Mouse (Mus musculus) 3T3-L1 (cell line): ENCODE results near the gene Nhp2.
"Not testable (repeated sequence)": the region's sequence is repeated elsewhere in the genome, so short reads cannot be mapped to it uniquely, and the experiment has no call there.

Experiments
- DNase-seq: peaks from one replicate; pipeline ENCODE4 v3.0.0-alpha.2; 2015; ENCODE audit warnings: low read depth, low spot score

Nhp2 gene

DNA sequence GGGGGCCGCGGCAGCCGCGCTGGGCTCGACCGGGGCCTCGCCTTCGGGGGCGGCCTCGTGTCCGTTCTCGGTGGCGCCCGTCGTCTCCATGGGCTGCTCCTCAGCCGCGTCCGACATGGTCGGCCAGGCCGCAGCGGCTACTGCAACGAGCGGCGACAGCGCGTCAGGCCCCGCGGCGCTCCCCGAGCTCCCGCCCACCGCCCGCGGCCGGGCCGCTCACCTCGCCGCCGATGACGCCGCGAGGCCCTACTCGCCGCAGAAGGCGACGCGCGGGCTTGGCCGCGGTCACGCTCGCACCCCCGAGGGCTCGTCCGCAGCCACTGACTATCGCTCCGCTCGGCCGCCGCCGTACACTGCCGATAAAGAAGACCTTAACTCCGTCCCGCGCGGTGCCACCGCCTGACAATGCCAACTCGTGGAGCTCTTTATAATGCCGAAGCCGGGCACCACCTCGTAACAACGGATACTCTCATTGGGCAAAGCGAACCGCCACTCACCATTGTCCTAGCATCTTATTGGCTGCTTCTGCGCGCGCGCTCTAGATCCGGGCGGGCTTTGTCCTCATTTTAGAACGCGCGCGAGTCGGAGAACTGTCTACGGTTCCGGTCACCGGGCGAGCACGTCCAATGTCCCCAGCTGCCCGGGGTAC, 13.0 kb upstream of the Nhp2 start, which contains the start of gene Hnrnpab:
Gene Hnrnpab, minus strand, starts transcription at position 401 of the 649 bp plus-strand sequence.
- DNase-seq = peak; percentile 97

DNA sequence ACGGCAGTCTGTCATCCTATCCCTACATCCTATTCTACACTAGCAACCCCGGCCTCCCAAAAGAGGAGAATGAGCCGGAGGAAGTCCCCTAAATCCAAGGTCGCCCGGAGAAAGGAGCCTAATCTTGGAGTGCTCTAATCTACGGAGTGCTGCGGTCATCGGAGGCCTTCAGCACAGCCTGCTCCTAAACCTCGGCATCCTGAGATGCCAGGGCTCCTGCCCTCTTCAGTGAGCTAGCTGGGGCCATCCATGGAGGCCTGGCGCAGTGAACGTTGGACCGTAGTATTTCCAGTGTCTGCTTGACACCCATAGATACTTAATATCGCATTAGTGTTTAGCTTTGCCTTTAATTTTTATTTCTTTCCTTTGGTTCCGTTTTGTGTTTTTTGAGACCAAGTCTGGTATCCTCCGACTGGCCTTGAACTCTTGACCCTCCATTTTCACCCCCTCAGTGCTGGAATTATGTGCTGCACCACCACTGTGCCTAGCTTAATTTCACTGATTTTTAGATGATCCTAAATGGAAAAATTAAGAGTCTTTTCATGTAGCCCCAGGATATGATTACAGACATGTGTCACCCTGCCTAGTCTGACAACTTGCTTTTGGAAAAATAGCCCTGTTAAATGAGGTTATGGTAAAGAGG, 12.3 kb upstream of the Nhp2 start:
- no peak for DNase-seq

DNA sequence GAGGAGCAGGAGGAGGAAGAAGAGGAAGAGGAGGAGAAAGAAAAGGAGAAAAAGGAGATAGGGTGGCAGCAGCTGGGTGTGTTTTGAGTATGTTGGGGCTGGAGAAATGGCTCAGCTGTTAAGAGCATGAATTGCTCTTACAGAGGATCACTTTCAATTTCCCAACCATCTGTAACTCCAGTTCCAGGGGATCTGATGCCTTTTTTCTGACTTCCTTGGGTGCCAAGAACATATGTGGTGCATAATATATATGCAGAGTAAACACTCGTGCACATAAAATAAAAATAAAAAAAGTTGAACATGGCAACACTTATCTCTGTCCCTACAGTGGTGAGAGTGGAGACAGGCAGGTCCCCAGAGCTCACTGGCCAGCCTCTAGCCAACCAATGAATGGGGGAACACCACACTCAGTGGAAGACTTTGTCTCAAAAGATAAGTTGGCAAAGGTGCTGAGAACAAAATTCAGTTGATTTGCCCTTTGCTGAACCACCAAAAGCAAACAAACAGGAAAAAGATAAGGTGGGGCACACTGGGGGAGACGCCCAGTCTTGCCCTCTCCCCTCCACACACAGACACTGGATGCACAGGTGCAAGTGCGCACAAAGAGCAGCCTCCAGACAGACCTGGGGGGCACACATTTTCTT, 10.1 kb upstream of the Nhp2 start:
- no peak for DNase-seq

DNA sequence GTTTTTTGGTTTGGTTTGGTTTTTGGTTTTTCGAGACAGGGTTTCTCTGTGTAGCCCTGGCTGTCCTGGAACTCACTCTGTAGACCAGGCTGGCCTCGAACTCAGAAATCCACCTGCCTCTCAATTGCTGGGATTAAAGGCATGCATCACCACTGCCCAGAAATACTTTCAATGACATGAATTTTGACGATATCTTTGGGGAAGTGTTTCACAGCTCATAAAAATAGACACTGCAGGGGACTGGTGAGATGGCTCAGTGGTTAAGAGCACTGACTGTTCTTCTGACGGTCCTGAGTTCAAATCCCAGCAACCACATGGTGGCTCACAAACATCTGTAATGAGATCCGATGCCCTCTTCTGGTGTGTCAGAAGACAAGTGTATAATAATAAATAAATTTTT, 9.6 kb upstream of the Nhp2 start:
- not testable (repeated sequence) for DNase-seq

DNA sequence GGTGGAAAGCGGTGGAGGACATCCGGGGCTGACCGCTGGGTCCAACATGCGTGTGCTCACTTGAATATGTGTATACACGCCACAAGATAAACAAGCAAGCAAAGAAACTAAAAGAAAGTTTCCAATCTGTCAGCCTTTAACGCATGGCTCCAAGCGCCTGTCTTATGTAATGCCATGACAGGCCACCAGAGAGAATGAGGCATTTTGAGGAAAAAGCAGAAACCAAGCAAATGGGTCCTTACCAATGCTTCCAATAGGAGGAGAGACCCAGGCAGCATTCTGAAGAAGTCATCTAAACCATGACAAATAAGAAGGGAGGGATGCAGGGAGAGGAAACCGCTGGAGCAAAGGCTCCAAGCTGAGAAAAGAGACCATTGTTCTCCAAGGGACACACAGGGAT, 5.3 kb upstream of the Nhp2 start:
- DNase-seq = no peak

DNA sequence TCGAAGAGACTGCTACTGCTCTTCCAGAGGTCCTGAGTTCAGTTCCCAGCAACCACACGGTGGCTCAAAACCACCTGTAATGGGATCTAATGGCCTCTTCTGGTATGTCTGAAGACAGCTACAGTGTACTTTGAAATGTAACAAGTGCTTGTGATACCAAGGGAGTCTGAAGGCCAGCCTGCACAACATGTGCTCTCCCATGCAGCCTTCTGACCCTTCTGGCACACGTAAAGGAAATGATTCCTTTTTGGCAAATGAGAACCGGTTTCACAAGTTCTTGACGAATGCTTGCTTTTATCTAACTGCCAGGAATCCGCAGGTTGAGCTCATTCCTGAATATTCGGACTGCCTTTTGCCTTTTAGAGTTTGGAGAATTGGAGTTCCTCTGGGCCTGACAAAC, 4.4 kb upstream of the Nhp2 start:
- no peak for DNase-seq

DNA sequence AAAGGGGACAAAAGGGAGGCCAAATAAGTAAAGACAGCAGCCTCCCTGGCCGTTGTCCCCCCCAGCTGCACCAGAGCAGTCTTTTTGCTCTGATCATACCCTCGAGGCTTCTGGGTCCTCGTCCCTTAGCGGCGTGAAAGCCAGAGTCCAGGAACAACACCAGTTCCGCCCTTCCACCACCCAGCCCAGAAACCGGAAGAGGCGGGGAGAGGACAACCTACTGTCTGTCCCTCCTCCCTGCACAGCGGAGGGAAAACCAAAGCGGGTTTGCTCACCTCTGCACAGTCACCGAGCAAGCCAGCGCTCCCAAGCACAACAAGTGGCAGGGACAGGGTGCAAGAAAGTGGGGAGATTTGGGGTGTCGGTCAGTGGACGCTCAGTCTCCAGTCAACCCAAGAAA, 3.9 kb upstream of the Nhp2 start:
- peak; percentile 90 for DNase-seq

DNA sequence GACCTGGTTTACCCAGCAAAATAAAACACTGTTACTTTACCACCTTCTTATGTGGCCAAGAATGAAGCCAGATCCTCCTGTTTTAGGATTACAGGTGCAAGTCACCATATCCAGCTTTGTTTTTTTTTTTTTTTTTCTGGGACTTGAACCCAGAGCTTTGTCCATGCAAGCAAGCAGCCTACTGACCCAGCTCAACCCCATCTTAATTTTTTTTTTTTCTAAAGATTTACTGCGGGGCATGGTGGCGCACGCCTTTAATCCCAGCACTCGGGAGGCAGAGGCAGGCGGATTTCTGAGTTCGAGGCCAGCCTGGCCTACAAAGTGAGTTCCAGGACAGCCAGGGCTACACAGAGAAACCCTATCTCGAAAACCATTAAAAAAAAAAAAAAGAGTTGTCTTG, 3.4 kb upstream of the Nhp2 start:
- not testable (repeated sequence) for DNase-seq

DNA sequence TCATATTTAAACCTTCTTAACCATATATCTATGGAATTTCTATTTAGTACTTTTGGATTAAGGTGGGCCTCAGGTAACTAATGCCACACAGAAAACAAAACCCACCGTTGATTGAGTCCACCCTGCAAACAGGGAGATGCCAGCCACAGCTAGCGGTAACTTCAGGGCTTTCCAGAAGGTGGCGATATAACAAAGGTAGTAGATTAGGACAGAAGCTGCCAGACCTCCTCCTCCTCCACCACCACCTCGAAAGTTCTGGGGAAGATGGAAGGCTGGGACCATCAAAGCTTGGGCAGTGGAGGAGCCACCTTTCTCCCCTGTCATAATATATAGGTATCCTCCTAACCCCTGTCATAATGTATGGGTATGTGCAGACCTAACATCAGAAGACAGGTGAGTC, 1.8 kb upstream of the Nhp2 start:
- DNase-seq = peak; percentile 84

DNA sequence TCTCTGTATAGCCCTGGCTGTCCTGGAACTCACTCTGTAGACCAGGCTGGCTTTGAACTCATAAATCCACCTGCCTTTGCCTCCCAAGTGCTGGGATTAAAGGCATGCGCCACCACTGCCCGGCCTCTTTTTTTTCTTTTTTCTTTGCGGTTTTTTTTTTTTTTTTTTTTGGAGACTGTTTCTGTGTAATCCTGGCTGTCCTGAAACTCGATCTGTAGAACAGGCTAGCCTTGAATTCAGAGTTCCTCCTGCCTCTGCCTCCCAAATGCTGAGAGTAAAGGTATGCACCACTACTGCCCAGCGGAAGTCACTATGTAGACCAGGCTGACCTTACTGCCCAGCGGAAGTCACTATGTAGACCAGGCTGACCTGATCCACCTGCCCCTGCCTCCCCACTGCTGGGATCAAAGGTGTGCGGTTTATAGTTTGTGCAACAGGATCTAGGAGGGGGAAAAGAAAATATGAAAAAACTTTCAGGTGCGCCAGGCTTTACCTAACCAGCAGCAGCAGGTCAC, 584 bp upstream of the Nhp2 start:
- DNase-seq = no peak

DNA sequence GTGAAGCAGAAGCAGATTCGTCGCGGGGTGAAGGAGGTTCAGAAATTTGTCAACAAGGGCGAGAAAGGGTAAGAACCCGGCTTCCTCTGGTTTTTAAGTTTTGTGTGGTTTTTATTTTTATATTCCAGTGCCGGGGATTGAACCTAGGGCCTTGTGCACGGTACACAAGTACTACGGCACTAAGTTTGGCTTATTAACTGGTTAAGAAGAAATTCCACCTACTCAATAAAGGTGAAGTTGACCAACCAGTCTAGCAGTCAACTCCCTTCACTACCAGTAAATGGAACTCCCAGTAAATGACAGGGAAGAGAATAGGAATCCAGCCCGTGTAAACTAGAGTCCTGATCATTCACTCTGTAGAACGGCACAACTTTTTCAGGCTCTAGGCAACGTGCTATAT, 549 bp downstream of the Nhp2 start:
- no peak for DNase-seq

DNA sequence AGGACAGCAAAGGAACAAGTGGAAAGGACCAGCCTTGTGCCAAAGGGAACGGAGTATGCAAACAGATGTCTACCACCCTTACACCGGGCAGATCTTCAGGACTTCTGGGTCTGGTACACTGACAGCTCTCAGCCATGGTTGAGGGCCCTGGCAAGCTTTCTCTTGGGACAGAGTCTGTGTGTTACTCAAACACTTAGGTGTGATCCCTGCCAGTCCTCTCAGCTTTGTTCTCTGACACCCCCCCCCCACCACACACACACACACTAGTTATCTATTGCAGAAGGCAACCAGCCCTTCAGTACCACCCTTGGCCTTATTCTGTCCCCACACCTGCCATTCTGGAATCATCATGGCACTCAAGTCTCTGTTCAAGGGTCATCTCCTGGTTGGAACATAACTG, 2.2 kb downstream of the Nhp2 start:
- DNase-seq = no peak

DNA sequence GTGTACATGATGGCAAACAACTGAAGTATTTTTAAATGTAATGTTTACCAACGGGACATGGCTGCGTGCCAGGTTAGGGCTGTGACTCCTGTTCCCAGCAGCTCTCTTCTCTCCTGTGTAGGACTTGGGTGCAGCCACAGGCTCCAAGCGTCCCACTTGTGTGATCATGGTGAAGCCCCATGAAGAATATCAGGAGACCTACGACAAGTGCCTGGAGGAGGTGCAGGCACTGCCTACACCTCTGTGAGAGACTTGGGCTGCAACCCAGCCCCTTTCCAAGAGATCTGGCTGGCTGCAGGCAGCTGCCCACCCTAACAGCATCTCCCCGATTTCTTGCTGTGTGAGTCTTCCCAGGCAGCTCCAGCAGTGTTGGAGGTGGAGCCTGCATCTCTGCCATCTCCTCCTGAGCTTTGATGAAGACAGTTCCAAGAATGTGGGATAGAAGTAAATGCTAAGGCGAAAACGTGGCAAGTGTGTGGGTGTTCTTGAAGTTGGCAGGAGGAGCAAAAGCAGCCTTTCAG, 3.5 kb downstream of the Nhp2 start:
- DNase-seq = no peak

DNA sequence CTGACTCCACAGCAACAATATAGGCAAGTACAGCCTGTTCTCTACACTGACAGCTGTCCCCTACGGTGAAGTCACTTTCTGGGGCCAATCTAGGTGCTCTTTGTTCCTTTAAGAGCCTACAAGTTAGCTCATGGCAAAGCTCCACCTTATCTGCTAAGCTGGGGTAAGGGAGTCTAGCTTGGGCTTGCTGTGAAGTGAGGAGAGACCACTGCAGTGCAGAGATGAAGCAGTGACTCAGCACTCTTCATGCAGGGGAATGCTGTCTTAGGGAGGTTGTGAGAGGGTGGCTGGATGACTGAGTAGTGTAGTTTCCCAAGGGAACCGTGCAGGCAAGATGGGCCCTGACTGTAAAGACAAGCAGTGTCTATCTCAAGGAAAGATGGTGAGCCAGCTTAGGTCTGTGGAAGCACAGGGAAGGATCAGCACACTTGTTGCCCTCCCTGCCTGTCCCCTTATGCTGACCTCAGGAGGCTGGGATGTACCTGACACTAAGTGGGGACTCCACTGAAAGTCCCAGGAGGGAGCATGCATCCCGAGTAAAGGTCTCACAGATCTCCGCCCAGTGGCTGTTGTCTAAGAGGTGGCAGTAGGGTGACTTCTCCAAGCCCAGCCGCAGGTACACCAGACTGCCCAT, 5.8 kb downstream of the Nhp2 start:
- DNase-seq = no peak

DNA sequence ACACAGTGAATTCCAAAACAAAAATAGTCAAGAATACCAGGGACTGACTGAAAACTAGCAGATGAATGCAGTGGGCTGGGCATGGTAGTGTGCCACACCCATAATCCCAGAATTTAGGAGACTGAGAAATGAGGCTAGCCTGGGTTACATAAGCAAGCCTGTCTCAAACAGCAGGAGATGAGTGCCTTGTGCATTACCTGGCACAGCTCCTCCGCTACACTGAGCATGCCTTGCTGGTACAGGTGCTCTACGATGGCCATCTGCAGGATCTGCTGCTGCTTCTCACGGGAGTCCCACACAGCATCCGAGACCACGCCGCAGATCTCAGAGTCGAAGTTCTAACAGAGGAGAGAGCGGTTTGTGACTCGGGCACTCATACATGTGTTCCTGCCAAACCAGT, 7.9 kb downstream of the Nhp2 start:
- no peak for DNase-seq

DNA sequence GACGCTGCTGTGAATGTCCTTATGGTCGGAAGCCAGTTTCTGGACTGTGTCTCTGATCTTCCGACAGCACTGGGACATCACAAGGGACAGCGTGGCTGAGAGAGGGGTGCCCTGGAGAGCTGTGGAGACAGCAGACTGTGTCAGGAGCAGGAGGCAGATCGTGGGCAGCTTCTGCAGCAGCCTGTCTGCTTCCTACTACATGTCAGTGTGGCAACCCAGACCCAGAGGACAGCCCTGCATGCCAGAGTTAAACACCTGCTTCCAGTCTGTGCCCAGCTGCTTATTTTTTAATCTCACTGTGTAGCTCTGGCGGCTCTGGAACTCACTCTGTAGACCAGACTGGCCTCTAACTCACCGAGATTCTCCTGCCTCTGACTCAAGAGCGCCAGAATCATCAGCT, 8.4 kb downstream of the Nhp2 start:
- DNase-seq = no peak

DNA sequence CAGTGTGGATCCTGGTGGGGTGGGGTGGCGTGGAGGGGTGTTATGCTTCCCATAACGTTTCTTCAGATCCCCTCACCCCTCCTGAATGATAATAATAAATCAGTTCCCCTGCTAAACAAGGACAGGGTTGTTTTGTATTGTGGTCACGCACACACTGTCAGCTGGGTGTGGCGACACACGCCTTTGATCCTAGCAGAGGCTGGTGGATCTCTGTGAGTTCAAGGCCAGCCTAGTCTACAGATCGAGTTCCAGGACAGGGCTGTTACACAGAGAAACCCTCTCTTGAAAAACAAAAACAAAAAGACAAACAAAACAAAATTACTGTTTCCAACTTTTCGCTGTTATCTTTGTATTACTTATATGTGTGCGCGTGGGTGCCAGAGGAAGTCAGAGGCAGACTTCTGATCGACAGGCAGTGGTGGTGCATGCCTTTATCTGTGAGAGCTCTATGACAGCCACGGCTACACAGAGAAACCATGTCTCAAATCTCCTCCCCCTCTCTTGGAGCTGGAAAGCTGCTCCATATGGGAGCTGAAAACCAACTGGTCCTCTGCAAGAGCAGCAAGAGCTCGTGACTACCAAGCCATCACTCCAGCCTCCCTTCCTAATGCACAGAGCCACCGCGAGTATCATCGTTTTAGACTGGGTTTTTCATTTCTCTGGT, 10.2 kb downstream of the Nhp2 start:
- DNase-seq = no peak

DNA sequence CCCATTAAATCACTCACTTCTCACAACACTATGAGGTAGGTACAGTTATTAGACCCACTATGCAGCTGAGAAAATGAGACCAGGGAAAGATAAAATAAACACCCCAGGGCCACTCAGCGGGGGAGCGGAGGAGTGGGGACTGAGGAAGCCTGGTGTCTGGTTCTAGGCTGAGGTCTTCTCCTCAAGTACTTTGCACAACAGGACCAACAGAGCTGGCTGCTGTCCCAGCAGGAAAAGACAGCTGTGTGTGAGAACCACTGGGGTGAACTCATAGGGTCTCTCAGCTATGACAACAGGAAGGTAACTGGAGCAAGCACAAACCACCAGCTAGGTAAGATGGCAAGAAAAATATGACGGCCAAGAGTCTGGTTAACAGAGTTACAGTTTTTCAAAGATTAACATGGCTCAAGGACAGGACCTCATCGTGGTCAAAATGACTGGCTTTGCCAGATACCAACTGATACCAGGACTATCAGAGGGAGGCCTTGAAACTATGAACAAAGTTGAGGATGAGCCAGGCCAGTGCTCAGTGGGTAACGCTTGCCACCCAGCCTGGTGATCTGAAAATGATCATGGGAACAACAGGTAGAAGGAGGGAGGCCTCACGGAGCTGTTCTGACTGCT, 12.7 kb downstream of the Nhp2 start:
- DNase-seq = no peak

DNA sequence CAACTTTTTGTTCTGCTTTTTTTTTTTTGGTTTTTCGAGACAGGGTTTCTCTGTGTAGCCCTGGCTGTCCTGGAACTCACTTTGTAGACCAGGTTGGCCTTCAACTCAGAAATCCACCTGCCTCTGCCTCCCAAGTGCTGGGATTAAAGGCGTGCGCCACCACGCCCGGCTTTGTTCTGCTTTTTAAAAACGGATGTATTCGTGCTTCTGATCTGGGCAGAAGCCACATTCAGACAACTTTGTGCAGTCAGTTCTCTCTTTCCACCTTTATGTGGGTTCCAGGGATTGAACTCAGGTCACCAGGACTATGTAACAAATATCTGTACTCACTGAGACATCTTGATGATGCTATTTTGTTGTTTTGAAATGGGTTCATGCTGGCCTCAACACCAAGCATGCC, 13.7 kb downstream of the Nhp2 start:
- not testable (repeated sequence) for DNase-seq

DNA sequence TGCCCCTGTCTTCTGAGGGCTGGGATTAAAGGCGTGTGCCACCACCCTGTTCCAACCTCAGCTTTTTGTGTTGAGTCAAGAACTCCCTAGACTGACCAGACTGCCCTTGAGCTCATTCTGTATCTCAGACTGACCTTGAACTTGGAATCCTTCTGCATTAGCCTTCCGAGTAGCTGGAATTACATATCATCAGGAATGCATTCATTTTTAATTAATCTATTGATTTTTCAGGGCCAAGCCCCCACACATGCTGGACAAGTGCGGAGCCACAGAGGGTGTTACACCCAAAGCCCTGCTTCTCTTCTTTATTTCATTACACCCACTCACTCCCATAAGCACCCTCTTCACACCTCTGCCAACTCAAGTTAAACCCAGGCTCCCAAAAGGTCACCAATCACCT, 14.2 kb downstream of the Nhp2 start:
- no peak for DNase-seq

DNA sequence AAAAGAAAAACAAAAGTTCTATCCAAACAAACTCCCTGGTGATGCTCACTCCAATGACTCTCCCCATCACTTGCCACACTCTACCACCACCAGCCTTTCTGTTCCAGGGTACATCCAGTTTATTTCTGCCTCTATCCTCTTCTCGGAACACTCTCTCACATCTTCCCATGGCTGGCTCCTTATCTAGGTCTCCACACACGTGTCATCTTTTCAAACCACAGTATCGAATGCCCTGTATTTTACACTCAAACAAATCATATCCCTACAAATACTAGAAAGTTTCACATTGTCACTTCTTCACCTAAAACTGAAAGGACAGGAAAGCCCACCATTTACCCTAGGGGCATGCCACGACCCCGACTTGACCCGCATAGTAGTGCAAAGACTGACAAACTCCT, 15.6 kb downstream of the Nhp2 start:
- no peak for DNase-seq
